Mouse (Mus musculus): ENCODE results near the gene Zbtb32. TPM values are rescaled to one million over a fixed set of nuclear protein-coding genes. Genes with fewer than 3 reads are reported as not detected.

Gene Zbtb32
- polyA plus RNA-seq, 1 experiment from 2014 or later, result 1.2 TPM

- no peak for ATAC-seq
- no peak overlapping the region for H3K27ac ChIP-seq (ENCODE audit: low read depth, low read length)
- TF ChIP-seq CTCF (IDR thresholded peaks at IDR 0.05; ENCODE audit: low read depth), result no peak
Observed at GRCm38 (mm10) chr7:30629013-30629412, 30.3 kb upstream of the Zbtb32 start.

DNA sequence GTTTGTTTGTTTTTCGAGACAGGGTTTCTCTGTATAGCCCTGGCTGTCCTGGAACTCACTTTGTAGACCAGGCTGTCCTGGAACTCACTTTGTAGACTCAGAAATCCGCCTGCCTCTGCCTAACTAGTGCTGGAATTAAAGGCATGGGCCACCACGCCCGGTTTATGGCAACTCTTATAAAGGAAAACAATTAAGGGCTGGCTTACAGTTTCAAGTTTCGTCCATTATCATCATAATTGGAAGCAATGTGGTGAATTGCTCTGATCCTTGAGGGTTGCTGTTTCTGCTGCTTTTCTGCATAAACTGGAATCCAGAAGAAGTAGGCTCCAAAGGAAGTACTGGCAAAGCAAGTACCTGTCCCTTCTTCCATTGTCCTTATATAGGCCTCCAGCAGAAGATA, 27.9 kb upstream of the Zbtb32 start:
- Histone ChIP-seq H3K36me3 (ENCODE audit: control insufficient read depth, insufficient read depth) (peaks cover 19% of the 10 kb centered on the region), H3K27ac (ENCODE audit: low read depth, low read length) (no peak overlapping the region), H3K4me1 (replicated peaks; ENCODE audit: control insufficient read depth, insufficient read depth, low read length) (no peaks in the 10 kb centered on the region), H3K4me2 (replicated peaks; ENCODE audit: low read depth) (0 out of 2 replicates have a peak overlapping the region, but pooled peaks have one; percentile 85), H3K27me3 (replicated peaks; ENCODE audit: control insufficient read depth, insufficient read depth, low read length) (peaks cover 10% of the 10 kb centered on the region), H3K4me3 (ENCODE audit: low read depth, low read length) (no peak overlapping the region), H3K9ac (ENCODE audit: low read depth, low read length) (no peak overlapping the region), H3K9me3 (ENCODE audit: control insufficient read depth) (no peaks in the 10 kb centered on the region)
- 82% methylated on average over 5 of the region's 5 CpGs for WGBS
- ATAC-seq, result no peak
- no peak for TF ChIP-seq CTCF (IDR thresholded peaks at IDR 0.05; ENCODE audit: low read depth)

More at GRCm38 (mm10) chr7:30629013-30629412, 30.3 kb upstream of the Zbtb32 start:
- Histone ChIP-seq H3K4me2 (replicated peaks; ENCODE audit: low read depth) (no peak overlapping the region), H3K27me3 (replicated peaks; ENCODE audit: control insufficient read depth, insufficient read depth, low read length) (peaks cover 27% of the 10 kb centered on the region), H3K9ac (ENCODE audit: low read depth, low read length) (no peak overlapping the region), H3K4me3 (ENCODE audit: low read depth, low read length) (no peak overlapping the region), H3K9me3 (ENCODE audit: control insufficient read depth) (no peaks in the 10 kb centered on the region), H3K4me1 (replicated peaks; ENCODE audit: control insufficient read depth, insufficient read depth, low read length) (no peaks in the 10 kb centered on the region), H3K36me3 (ENCODE audit: control insufficient read depth, insufficient read depth) (no peaks in the 10 kb centered on the region)

- TF ChIP-seq CTCF (IDR thresholded peaks at IDR 0.05; ENCODE audit: low read depth), result no peak
- H3K27ac ChIP-seq (ENCODE audit: low read depth, low read length), result peak within 1 kb of the TSS; percentile 65
Observed at GRCm38 (mm10) chr7:30625530-30626384, 27.0 kb upstream of the Zbtb32 start, which contains the start of gene Cox6b1. Cox6b1 (minus strand) TSS chr7:30626151.

GRCm38 (mm10) chr7:30619202-30619601, 20.5 kb upstream of the Zbtb32 start:
- H3K4me1 ChIP-seq (replicated peaks; ENCODE audit: control insufficient read depth, insufficient read depth, low read length), result no peaks in the 10 kb centered on the region
- H3K4me2 ChIP-seq (replicated peaks; ENCODE audit: low read depth), result no peak overlapping the region
- H3K4me3 ChIP-seq (ENCODE audit: low read depth, low read length), result no peak overlapping the region
- TF ChIP-seq CTCF (IDR thresholded peaks at IDR 0.05; ENCODE audit: low read depth), result peak; percentile 66
- ATAC-seq, result no peak
- 89% methylated on average over 3 of the region's 3 CpGs for WGBS
- H3K9ac ChIP-seq (ENCODE audit: low read depth, low read length), result no peak overlapping the region
- no peaks in the 10 kb centered on the region for H3K9me3 ChIP-seq (ENCODE audit: control insufficient read depth)
- H3K27me3 ChIP-seq (replicated peaks; ENCODE audit: control insufficient read depth, insufficient read depth, low read length), result no peaks in the 10 kb centered on the region
- no peak overlapping the region for H3K27ac ChIP-seq (ENCODE audit: low read depth, low read length)
- H3K36me3 ChIP-seq (ENCODE audit: control insufficient read depth, insufficient read depth), result peaks cover 49% of the 10 kb centered on the region

More at GRCm38 (mm10) chr7:30625530-30626384, 27.0 kb upstream of the Zbtb32 start, which contains the start of gene Cox6b1:
- Histone ChIP-seq H3K9ac (ENCODE audit: low read depth, low read length) (peak within 1 kb of the TSS; percentile 57), H3K27me3 (replicated peaks; ENCODE audit: control insufficient read depth, insufficient read depth, low read length) (peaks cover 5% of the 10 kb centered on the region), H3K4me2 (replicated peaks; ENCODE audit: low read depth) (peak within 1 kb of the TSS; percentile 85), H3K9me3 (ENCODE audit: control insufficient read depth) (no peaks in the 10 kb centered on the region), H3K4me3 (ENCODE audit: low read depth, low read length) (peak within 1 kb of the TSS; percentile 74), H3K4me1 (replicated peaks; ENCODE audit: control insufficient read depth, insufficient read depth, low read length) (no peaks in the 10 kb centered on the region), H3K36me3 (ENCODE audit: control insufficient read depth, insufficient read depth) (peaks cover 19% of the 10 kb centered on the region)
- under 1% methylated on average over 44 of the region's 44 CpGs for WGBS
- ATAC-seq, result peak; percentile 90

- Histone ChIP-seq H3K27ac (ENCODE audit: low read depth, low read length) (no peak overlapping the region), H3K4me1 (replicated peaks; ENCODE audit: control insufficient read depth, insufficient read depth, low read length) (no peaks in the 10 kb centered on the region), H3K27me3 (replicated peaks; ENCODE audit: control insufficient read depth, insufficient read depth, low read length) (no peaks in the 10 kb centered on the region), H3K36me3 (ENCODE audit: control insufficient read depth, insufficient read depth) (peaks cover 49% of the 10 kb centered on the region), H3K9ac (ENCODE audit: low read depth, low read length) (no peak overlapping the region), H3K4me2 (replicated peaks; ENCODE audit: low read depth) (no peak overlapping the region), H3K9me3 (ENCODE audit: control insufficient read depth) (no peaks in the 10 kb centered on the region), H3K4me3 (ENCODE audit: low read depth, low read length) (no peak overlapping the region)
- ATAC-seq, result no peak
- no peak for TF ChIP-seq CTCF (IDR thresholded peaks at IDR 0.05; ENCODE audit: low read depth)
- WGBS, result 94% methylated on average over 9 of the region's 9 CpGs
Observed at GRCm38 (mm10) chr7:30618658-30619057, 19.9 kb upstream of the Zbtb32 start.

- H3K4me1 ChIP-seq (replicated peaks; ENCODE audit: control insufficient read depth, insufficient read depth, low read length), result no peaks in the 10 kb centered on the region
- no peak overlapping the region for H3K4me3 ChIP-seq (ENCODE audit: low read depth, low read length)
- no peak overlapping the region for H3K9ac ChIP-seq (ENCODE audit: low read depth, low read length)
- no peaks in the 10 kb centered on the region for H3K27me3 ChIP-seq (replicated peaks; ENCODE audit: control insufficient read depth, insufficient read depth, low read length)
- WGBS, result 43% methylated on average over 5 of the region's 5 CpGs
- no peak for ATAC-seq
- H3K4me2 ChIP-seq (replicated peaks; ENCODE audit: low read depth), result no peak overlapping the region
- H3K9me3 ChIP-seq (ENCODE audit: control insufficient read depth), result no peaks in the 10 kb centered on the region
- H3K36me3 ChIP-seq (ENCODE audit: control insufficient read depth, insufficient read depth), result peaks cover 31% of the 10 kb centered on the region
- no peak overlapping the region for H3K27ac ChIP-seq (ENCODE audit: low read depth, low read length)
- no peak for TF ChIP-seq CTCF (IDR thresholded peaks at IDR 0.05; ENCODE audit: low read depth)
Observed at GRCm38 (mm10) chr7:30615049-30615760, 16.5 kb upstream of the Zbtb32 start.

Data from intestine, postnatal 0 days (tissue).